Mouse (Mus musculus) erythroid progenitor cell, adult 5-6 weeks (primary cell): ENCODE measurements around the gene Grap2. TPM values are rescaled to one million over a fixed set of nuclear protein-coding genes. Genes with fewer than 3 reads are reported as not detected.

Experiments
- ATAC-seq: replicated peaks from 2 replicates; pipeline ENCODE4 v1.8.0; 2016; ENCODE audit warnings: moderate number of reproducible peaks, mild to moderate bottlenecking, moderate TSS enrichment, inconsistent platforms; ENCODE audit not compliant: poor library complexity, low FRiP score, severe bottlenecking
- total RNA-seq, 2 experiments: library from RNA; stranded (forward) in 1 of 2; stranded (reverse) in 1 of 2; fragments of 150-400 nt in 1 of 2; fragments of 186-747, 209-891 nt in 1 of 2; gene quantifications; 2 replicates each; pipeline versions ENCODE4 v1.2.3 to v1.2.4; 2015 to 2017; ENCODE audit warnings: low replicate concordance in 2 of 2

Gene Grap2
- total RNA-seq, 2 experiments from 2014 or later: 28.5 to 32.7 TPM

DNA sequence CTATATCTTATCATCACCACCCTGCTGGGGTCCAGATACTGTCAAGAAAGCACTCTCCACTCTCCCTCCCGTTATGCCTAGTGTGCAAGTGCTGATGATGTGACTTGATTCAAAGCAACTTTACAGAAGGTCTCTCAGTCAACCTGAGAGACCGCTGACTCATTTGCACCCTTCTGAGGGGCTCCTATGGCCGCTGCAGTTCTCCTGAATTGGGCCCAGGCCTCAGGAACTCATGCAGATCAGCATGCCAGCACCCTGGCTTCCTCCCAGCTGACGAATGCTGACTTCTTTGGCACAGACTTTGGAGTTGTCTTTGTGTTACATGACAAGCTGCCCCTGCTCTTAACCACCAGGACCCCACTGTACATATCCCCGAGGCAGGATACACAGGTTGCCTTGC, 21.5 kb downstream of the Grap2 start:
- no peak for ATAC-seq

DNA sequence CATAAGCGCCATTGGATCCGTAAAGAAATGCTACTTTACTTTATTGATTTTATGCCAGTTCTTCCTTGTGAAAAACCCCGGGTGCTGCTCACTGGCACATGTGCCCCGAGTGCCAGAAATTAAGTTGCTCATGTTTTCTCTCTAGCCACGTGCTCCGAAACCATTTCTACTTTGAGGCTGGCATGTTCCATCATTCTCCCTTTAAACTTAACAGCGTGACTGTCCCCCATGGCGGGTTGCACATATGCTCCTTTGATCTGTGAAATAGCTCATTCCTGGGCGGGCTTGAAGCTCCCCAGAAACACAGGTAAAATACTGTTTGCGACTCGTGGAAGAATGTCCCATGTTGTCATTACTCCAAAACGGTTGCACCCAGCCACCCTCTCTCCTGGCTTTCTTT, 26.4 kb downstream of the Grap2 start:
- ATAC-seq: no peak

DNA sequence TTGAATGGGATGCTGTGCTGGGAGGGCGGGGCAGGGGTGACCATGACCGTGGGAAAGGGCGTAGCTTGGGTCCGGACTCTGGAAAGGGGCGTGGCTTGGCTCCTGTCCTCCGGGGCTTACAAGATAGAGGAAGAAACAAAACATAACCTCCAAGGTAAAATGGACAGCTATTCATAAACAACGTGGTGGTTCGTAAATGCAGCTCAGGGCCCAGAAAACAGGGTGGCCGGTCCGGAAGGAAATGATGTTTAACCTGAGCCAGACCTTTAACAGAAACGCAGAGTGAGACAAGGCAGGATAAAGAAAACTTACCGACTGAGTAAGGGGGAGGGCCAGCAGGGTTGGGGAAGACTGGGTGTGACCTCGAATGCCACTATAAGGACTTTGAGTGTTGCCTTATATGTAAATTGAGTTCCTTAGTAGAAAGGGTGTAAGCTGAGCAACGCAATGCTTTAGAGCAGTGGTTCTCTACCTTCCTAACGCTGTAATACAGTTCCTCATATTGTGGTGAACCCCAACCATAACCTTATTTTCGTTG, 26.9 kb downstream of the Grap2 start:
- ATAC-seq: peak; percentile 94

DNA sequence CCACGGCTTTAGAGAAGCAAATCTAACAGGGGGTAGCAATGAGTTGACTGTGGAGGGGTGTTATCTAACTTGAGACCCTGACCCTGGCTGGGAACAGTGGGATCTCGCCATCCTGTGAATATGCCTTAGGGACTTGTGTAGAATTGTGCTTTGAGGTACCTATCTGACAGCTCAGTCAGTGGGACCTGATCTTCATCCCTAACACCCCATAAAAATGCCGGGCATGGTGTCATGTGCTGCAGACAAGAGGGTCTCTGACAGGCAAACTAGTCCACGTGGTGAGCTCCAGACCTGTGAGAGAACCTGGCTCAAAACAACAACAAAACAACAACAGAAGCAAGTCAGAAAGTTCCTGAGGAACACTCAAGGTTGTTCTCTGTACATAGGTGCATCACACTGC, 27.4 kb downstream of the Grap2 start:
- 0 out of 2 replicates have a peak, but pooled peaks have one; percentile 1 for ATAC-seq

DNA sequence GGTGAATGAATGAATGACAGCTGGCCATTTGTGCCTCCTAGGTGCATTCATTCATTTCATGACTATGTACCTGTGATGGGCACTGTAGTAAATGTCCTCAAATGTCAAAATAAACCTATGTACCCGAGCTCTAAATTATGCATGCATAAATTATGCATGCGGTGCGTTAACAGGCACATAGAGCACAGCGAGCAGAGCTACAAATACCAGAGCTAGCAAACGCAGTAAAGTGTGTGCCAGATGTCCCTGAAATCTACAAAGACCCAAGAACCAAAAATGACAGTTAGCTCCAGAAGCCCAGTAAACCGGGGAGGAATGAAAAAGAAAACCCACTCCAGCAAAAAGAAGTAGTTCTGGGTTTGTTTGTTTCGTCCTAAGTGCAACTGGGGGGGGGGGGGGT, 29.1 kb downstream of the Grap2 start:
- ATAC-seq: no peak

DNA sequence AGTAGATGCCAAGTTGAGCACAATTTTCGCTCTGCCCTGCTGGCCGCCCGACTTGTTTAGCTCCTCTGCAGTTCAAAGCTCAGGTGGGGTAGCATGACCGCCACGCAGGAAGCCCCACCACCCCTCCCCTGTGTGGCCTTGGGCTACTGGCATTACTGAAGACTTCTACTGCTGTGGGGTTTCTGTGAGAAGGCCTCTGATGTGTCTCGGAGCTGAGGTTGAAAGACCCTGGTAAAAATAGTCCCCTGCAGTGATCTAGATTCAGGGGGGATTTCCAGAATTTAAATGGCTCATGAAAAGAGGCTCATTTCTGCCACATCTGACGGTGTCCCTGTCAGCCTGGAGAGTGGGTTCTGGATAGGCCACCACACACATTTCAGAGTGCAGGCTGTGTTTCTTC, 30.1 kb downstream of the Grap2 start:
- ATAC-seq: no peak

DNA sequence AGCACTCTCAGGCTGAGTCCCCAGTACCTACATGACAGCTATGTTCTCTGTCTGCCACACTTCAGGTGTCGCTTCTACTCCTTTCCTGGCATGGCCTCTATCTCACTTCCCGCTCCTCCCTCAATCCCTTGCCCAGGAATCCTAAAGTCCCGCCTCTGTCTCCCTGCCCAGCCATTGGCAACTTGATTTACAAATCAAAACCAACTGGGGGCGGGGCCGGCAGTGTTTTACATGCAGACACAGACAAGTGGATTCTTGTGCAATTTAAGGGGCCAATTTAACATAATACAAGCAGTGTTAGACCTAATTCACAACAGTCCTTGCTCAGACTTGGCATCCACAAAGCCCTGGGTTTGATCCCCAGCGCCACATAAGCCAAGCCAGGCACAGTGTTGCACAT, 31.6 kb downstream of the Grap2 start:
- ATAC-seq: no peak

DNA sequence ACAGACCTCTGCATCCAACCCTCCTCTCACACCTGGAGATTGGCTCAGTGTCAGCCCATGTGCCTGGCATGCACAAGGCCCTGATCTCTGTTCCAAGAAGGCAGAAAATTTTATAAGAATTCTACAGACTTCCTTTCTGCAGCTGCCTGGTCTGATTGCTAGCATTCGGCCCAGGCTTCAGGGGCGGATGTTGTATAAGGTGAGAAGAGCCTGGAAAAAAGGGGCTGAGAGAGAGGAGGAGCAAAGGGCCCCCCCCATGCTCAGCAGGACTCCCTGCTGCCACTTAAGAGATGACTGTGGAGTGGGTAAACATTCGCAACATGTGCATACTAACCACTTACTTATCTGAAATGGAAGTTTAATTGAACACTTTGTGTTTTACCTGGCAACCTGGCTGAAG, 35.6 kb downstream of the Grap2 start:
- ATAC-seq: no peak

DNA sequence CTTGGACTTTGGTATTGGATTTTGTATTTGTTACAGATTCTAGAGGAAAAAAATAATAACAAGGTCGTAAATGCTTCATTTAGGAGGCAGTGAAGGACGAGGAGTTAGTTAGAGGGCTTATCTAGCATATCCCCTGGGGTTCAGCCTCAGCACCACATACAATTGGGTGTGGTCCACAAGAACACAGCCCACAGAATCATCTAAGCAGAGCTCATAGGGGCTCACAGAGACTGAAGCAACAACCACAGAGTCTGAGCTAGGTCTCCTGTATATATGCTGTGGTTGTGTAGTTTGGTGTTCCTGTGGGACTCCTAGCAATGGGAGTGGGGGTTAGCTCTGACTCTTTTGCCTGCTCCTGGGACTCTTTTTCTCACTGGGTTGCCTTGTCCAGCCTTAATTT, 37.9 kb downstream of the Grap2 start:
- ATAC-seq: no peak

DNA sequence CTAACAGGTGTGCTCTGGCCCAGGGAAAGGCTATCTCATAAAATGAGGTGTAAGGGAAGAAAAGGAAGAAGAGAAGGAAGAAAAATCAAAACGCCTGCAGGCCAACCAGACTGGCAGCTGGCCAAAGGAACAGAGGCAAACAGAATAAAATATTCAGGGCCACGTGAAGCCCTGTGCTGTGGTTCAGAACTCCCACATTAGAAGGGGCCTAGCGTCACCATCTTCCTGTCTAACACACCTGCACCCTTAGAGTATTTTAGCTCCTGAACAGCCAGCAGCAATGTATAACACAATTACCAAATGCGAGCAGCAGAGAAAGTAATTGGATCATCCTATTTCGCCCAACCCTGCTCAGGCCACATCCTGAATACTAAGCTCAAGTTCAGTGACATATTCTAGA, 39.1 kb downstream of the Grap2 start:
- ATAC-seq: 0 out of 2 replicates have a peak, but pooled peaks have one; percentile 27

DNA sequence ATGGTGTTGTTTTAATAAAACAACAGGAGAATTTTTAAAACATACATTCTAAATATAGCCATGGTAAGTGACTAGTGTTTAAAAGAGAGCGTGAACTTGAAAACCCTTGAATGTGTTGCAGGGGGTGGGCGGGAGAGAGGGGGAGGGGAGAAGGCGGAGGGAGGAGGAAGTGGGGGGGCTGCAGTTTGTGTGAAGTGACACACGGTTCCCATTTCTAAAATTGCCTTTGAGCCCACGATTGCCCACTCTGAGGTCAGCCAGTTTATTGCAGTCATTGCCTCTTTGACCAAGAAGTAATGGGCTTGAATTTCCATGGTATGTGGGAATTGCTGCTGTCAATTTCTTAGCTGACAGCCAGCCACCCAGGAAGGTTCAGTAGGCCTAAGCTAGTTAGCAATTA, 41.5 kb downstream of the Grap2 start:
- no peak for ATAC-seq

DNA sequence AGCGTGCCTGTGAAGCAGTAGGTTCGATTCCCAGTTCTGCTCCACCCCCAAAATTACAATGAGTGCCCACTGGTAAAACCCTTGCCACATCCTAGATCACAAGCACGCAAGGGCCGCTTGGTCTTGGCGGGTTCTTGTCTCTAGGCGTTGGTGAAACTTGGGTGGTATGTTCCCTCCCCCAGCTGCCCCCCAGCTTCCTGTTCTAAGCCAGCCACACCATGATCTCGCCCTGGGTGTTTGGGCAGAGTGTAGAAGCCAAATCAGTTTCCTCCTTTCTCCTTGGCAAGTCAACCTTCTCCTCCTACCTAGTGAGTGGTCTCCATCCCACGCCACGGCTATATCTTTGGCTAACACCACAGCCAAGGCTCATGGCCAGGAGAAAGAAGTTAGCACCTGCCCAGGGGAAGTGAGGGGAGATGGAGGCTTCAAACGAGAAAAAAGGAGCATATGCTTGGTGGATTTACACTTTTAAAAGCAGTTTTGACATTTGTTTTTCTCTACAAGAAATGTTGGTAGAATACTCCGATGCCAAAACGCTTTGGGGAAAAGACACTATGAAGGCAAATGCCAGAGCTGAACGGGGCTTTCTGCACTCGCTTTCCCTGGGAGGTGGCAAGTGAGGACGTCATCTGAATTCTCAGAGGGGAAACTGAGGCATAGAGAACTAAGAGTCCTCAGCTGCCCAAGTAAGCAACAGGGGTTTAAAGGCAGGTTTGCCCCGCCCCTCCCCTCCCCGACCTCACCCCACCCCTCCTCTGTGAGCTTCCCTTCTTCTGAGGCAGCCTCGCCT, 42.3 kb downstream of the Grap2 start:
- no peak for ATAC-seq

DNA sequence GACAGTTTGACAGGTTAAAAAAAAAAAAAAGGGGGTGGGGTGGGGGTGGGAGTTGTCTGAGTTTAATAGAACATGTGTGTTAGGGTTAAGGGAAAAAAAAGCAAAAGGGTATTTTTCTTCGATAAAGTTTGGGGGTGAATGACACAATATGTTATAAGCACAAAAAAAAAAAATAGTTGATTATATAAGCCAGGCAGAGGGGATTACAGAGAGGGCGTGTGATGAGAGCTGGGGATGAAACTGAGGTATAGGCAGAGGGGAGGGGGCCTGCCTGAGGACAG, 42.8 kb downstream of the Grap2 start:
- no peak for ATAC-seq

DNA sequence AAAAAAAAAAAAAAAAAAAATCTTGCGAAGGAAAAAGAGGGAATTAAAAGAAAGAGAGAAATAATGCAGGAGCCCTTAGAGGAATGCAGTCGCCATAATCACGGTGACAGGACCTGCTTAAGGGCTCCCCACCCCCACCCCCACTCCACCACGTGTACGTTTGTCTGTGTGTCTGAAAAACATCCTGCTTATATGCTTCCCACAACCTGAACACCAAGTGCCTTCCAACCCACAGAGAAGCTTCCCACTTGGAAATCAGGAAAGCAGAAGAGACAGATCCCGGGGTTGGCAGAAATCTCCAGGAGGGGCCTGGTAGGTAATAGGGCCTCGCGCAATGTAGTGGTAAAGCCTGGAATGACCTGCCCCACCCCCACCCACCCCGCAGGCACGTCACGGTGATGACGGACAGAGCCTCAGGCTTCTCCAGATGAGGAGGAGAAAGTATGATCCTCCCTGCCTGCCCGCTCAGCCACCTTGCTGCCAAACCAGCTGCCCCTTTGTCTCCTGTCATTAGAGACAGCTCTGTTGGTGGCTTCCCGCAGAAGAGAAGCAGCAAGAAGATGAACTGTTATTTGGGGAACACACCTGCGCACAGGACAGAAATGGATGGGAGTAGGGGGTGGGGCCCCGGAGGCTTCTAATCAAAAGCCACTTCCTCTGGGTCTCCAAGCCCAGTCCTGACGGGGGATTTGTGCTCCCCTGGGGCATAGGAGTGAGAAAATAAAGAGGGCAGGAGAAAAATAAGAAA, 43.4 kb downstream of the Grap2 start:
- no peak for ATAC-seq

DNA sequence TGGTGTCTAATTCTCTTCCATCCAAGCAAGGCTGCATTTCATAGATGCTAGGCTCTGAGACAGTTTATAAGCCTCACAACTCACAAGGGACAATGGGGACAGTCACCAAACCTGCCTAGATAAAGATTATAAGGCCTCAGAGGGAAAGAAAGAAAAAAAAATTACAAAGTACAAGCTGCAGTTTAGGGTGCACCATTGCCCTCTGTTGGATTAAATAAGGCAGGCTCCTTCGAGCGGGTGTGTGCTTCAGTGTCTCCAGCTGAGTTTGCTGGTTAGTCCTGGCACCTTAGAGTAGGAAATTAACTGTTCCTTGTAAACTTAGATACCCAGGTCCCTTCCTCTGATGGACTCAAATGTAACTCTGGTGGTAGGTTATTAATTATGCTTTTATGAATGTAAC, 45.4 kb downstream of the Grap2 start:
- ATAC-seq: 0 out of 2 replicates have a peak, but pooled peaks have one; percentile 43

DNA sequence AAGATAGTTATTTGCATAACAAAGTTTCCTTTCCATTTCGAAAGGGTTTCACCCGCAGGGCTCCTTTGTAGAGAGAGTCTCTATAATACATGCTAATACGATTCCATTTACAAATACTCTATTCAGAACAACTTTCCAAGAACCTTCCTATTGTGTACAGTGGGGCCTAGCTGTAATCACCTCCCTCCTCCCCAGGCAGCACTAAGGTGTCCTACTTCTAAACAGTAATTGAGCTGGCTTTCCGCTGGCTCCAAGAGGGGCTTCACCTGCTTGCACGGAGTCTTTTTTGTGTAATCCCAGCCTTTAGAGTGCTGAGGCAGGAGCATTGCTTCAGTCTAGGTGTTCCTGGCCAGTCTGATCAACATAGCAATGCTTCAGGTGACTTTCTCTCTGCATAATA, 46.8 kb downstream of the Grap2 start:
- ATAC-seq: no peak

DNA sequence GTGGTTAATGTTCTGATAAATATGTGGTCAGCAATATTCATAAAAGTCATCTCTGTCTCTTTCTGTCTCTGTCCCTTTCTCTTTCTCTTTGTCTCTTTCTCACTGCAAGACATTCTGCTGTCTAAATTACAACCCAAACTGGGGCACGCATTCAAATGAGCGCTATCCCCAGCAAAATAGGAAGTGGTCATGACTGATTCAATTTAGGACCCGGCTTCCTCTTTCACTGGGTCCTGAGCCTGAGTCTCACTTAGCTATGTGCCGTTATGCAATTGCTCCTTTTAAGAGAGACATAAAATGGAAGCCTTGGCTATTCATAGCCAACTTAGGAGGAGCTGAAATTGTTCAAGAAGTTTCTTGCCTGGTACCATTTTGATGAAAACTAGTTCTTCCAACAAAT, 47.4 kb downstream of the Grap2 start:
- no peak for ATAC-seq

DNA sequence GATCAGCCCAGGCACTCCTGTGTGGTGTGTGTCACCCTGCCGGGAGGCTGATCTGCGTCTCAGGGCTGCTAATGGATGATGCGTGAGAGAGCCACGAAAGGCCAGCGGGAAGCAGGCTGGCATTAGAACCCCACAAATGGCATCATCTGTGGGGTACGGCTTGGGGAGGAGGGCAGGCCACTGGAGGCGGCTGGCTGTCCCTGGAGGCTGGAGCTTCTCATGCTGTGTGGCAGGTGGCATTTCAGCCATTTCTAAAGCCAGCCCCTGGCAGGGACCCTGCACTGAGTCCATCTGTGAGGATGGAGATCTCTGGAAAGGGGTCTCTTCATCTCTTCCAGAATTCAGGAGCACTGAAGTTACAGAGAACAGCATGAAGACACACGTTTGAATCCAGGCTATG, 48.0 kb downstream of the Grap2 start:
- no peak for ATAC-seq

DNA sequence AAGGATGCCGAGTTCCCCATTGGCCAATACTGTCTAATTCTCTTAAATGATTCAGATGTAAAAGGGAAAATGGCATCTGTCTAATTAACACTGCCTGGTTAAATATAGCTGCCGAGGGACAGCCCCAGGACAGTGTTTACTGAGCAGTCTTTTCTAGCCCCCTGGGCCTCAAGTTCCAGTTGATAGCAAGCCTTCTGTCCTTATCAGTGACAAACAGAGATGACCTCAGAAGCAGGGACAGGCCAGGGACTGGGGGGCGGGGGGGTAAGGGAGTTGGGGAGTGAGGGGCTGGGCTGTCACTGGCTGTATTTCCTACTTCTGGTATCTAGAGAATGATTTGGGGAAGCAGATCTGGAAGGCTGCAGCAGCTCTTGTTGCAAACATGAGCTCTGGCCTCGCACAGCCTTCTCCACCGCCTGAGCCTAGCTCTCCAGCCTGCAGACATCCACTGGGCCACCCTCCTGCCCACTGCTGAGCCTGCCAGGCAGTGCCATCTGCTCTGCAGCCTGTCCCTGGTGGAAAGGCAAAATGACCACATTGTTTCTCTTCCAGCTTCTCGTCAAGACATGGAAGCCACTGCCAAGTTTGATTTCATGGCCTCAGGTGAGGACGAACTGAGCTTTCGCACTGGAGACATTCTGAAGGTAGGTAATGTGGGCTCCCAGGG, 50.9 kb downstream of the Grap2 start:
- ATAC-seq: peak; percentile 85

DNA sequence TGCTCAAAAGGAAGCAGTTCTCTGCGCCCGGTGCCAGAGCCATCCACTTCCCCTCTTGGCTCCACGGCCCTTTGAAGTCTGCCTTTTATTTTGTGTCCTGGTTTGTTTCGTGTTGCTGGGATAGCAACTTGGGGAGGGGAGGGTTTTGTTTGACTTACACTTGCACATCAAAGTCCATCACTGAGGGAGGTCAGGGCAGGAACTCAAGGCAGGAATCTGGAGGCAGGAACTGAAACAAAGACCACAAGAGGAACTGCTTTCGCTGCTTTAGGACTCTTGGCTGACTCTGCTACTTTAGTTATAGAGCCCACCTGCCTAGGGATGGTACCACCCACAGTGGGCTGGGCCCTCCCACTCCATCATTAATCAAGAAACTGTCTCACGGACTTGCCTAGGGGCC, 54.1 kb downstream of the Grap2 start:
- no peak for ATAC-seq

DNA sequence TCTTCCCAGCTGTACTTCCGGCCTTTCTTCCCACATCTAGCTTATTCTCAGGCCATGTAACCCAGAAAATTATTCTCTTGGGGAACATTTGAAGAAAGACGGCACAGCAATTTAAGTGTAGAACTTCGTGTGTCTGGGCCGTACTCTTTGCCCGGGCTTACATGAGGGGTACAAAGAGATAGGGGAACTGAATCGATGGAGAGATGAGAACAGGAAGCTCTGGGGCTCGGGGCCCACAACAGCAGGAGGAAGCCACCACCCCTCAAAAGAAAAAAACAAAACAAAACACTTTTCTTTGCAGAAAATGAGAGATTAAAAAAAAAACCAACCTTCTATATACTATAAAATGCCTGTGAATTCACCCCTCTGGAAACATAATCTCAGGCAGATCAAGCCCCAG, 57.8 kb downstream of the Grap2 start:
- ATAC-seq: no peak
